ENCODE assay signal across 28 mouse cellular contexts in the genomic region with DNA sequence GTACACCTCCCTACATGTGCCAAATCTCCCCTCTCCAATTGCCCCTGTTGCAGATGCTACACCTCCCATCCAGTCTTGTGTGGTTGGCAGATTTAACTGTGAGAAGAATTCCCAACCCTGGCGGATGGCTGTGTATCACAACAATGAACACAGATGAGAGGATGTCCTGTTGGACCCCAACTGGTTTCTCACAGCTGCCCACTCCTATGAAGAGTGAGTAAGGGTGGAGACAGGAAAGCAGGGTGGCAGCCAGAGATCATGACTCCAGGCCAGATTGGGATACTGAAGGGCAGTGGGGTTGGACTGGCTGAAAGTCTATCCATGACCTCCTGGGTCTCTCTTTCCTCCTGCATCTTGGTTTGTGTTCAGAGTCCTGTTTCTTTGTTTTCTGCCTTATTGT. TPM values are rescaled to one million over a fixed set of nuclear protein-coding genes. Genes with fewer than 3 reads are reported as not detected.
DNase-seq lines count a peak whose midpoint lies in the region; ATAC-seq and TF ChIP-seq lines count a peak whose summit lies in the region.
"Had no signal": no experiment of that assay in that cellular context is flagged by ENCODE, and none has a peak within 500 bp of the region (broad histone marks: within the 10 kb centered on the region; RNA-seq: fewer than 3 reads in every experiment).

No protein-coding gene starts in this region.

- no peak for TF ChIP-seq EP300 in heart, adult 2 months (IDR thresholded peaks at IDR 0.05; ENCODE audit: insufficient read depth, low read depth, low read length)

- no peaks in the 10 kb centered on the region for H3K9me3 ChIP-seq in forebrain, embryonic 11.5 days (ENCODE audit: control insufficient read depth, low read length)
- no peaks in the 10 kb centered on the region for H3K9me3 ChIP-seq in forebrain, embryonic 12.5 days
- no peaks in the 10 kb centered on the region for H3K9me3 ChIP-seq in heart, embryonic 11.5 days (replicated peaks; ENCODE audit: control insufficient read depth, low read length)
- no peaks in the 10 kb centered on the region for H3K9me3 ChIP-seq in heart, embryonic 10.5 days
- H3K9me3 ChIP-seq in ES-E14 (ENCODE audit: control insufficient read depth, insufficient read depth, low read depth, low read length): no peaks in the 10 kb centered on the region
- no peaks in the 10 kb centered on the region for H3K9me3 ChIP-seq in midbrain, embryonic 10.5 days (replicated peaks)
- H3K9me3 ChIP-seq: G1E had no signal

- in situ Hi-C loops in ES-E14 (cut with MboI; ENCODE audit: low sequenced_read_pairs in 2 of 2, unreplicated experiment in 2 of 2): loop anchor here in 1 of 2 experiments (10.0 kb wide), 1 partner anchor 131 kb away; a partner anchor contains a TSS

- peak; percentile 20 for DNase-seq in forebrain, embryonic 11.5 days (ENCODE audit: low spot score)
- DNase-seq in heart, adult 11 months: peak; percentile 63
- DNase-seq in heart, embryonic 10.5 days (ENCODE audit: low spot score): peak; percentile 69
- DNase-seq in heart, adult 2 months: no peak
- DNase-seq in ES-E14 (ENCODE audit: low read depth, low spot score): no peak
- no peak for DNase-seq in midbrain, embryonic 10.5 days (ENCODE audit: low spot score)
- DNase-seq: adrenal gland, adult 2 months; adrenal gland, adult 8-10 months; adrenal gland, postnatal 10 days; adrenal gland, postnatal 14 days; adrenal gland, postnatal 25 days; adrenal gland, postnatal 36 days; B cell, adult 2 months; cerebellum, adult 11 months; cerebellum, adult 11-12 months; cerebellum, adult 18-20 months had no signal

- no peaks in the 10 kb centered on the region for H3K4me1 ChIP-seq in forebrain, embryonic 11.5 days (replicated peaks; ENCODE audit: control insufficient read depth, insufficient read depth, low read length)
- H3K4me1 ChIP-seq in forebrain, embryonic 12.5 days: no peaks in the 10 kb centered on the region
- no peaks in the 10 kb centered on the region for H3K4me1 ChIP-seq in heart, embryonic 11.5 days (ENCODE audit: control insufficient read depth, insufficient read depth, low read length)
- no peaks in the 10 kb centered on the region for H3K4me1 ChIP-seq in heart, embryonic 10.5 days
- H3K4me1 ChIP-seq in heart, adult 2 months (ENCODE audit: control insufficient read depth, insufficient read depth, low read length): no peaks in the 10 kb centered on the region
- H3K4me1 ChIP-seq in ES-E14 (ENCODE audit: control insufficient read depth in 2 of 2, insufficient read depth in 2 of 2, low read length in 2 of 2, poor library complexity in 1 of 2): no peaks in the 10 kb centered on the region
- H3K4me1 ChIP-seq in midbrain, embryonic 10.5 days: no peaks in the 10 kb centered on the region

- whole genome bisulfite sequencing in forebrain, embryonic 11.5 days: 90% methylated on average over 1 of the region's 1 CpGs
- 100% methylated on average over 1 of the region's 1 CpGs for WGBS in forebrain, embryonic 12.5 days
- WGBS in heart, embryonic 11.5 days (ENCODE audit: insufficient replicate concordance): 73% methylated on average over 1 of the region's 1 CpGs
- 84% methylated on average over 1 of the region's 1 CpGs for WGBS in heart, embryonic 10.5 days
- WGBS in heart, adult 2 months: 69% methylated on average over 1 of the region's 1 CpGs
- 74% methylated on average over 1 of the region's 1 CpGs for WGBS in midbrain, embryonic 10.5 days

- no peaks in the 10 kb centered on the region for H3K79me2 ChIP-seq in heart, adult 2 months (replicated peaks; ENCODE audit: control insufficient read depth, insufficient read depth, low read length)

- H3K4me3 ChIP-seq in forebrain, embryonic 11.5 days (ENCODE audit: low read depth, low read length): no peak overlapping the region
- no peak overlapping the region for H3K4me3 ChIP-seq in forebrain, embryonic 12.5 days (replicated peaks)
- H3K4me3 ChIP-seq in heart, embryonic 11.5 days (ENCODE audit: low read depth, low read length): no peak overlapping the region
- no peak overlapping the region for H3K4me3 ChIP-seq in heart, embryonic 10.5 days
- no peak overlapping the region for H3K4me3 ChIP-seq in heart, adult 2 months
- H3K4me3 ChIP-seq in ES-E14 (ENCODE audit: insufficient read depth in 1 of 2, low read depth in 1 of 2, low read length in 2 of 2, poor library complexity in 1 of 2, severe bottlenecking in 1 of 2): no peak overlapping the region
- H3K4me3 ChIP-seq in midbrain, embryonic 10.5 days: no peak overlapping the region

- no peak for ATAC-seq in forebrain, embryonic 11.5 days (replicated peaks; ENCODE audit: low FRiP score)
- no peak for ATAC-seq in forebrain, embryonic 12.5 days (ENCODE audit: low FRiP score)
- no peak for ATAC-seq in heart, embryonic 11.5 days (replicated peaks; ENCODE audit: insufficient number of reproducible peaks, low FRiP score, low TSS enrichment)
- ATAC-seq: activated CD4-positive, CD25-positive, alpha-beta regulatory T cell, adult 4 months; CD4-positive, CD25-positive, alpha-beta regulatory T cell, adult 4 months; Patski had no signal

- no peak for TF ChIP-seq CTCF in heart, adult 2 months (IDR thresholded peaks at IDR 0.05)

- H3K36me3 ChIP-seq in forebrain, embryonic 11.5 days (ENCODE audit: control insufficient read depth, insufficient read depth, low read length): no peaks in the 10 kb centered on the region
- H3K36me3 ChIP-seq in forebrain, embryonic 12.5 days (replicated peaks): no peaks in the 10 kb centered on the region
- no peaks in the 10 kb centered on the region for H3K36me3 ChIP-seq in heart, embryonic 11.5 days (ENCODE audit: control insufficient read depth, insufficient read depth, low read length)
- no peaks in the 10 kb centered on the region for H3K36me3 ChIP-seq in heart, embryonic 10.5 days
- H3K36me3 ChIP-seq in heart, adult 2 months (ENCODE audit: control insufficient read depth, insufficient read depth, low read length): no peaks in the 10 kb centered on the region
- no peaks in the 10 kb centered on the region for H3K36me3 ChIP-seq in ES-E14 (ENCODE audit: control insufficient read depth, insufficient read depth, low read length, poor library complexity, severe bottlenecking)
- no peaks in the 10 kb centered on the region for H3K36me3 ChIP-seq in midbrain, embryonic 10.5 days
- H3K36me3 ChIP-seq: G1E had no signal

- no peak overlapping the region for H3K4me2 ChIP-seq in forebrain, embryonic 11.5 days (ENCODE audit: low read depth, low read length, severe bottlenecking)
- H3K4me2 ChIP-seq in forebrain, embryonic 12.5 days: no peak overlapping the region
- H3K4me2 ChIP-seq in heart, embryonic 11.5 days: no peak overlapping the region

- H3K9ac ChIP-seq in forebrain, embryonic 11.5 days (ENCODE audit: low read length): no peak overlapping the region
- H3K9ac ChIP-seq in forebrain, embryonic 12.5 days: no peak overlapping the region
- H3K9ac ChIP-seq in heart, embryonic 11.5 days (ENCODE audit: low read depth, low read length): no peak overlapping the region
- H3K9ac ChIP-seq in heart, adult 2 months (ENCODE audit: low read depth, low read length): no peak overlapping the region
- H3K9ac ChIP-seq in ES-E14 (ENCODE audit: insufficient read depth, low read depth, low read length, poor library complexity, severe bottlenecking): no peak overlapping the region

- intact Hi-C loops in heart, adult 2 months (cut with DNase I): no loop called here

- no peaks in the 10 kb centered on the region for H3K27me3 ChIP-seq in forebrain, embryonic 11.5 days (ENCODE audit: control insufficient read depth, insufficient read depth, low read length)
- H3K27me3 ChIP-seq in forebrain, embryonic 12.5 days: no peaks in the 10 kb centered on the region
- H3K27me3 ChIP-seq in heart, embryonic 11.5 days (ENCODE audit: control insufficient read depth, insufficient read depth, low read length): no peaks in the 10 kb centered on the region
- no peaks in the 10 kb centered on the region for H3K27me3 ChIP-seq in heart, embryonic 10.5 days (ENCODE audit: insufficient read depth, poor library complexity, severe bottlenecking)
- no peaks in the 10 kb centered on the region for H3K27me3 ChIP-seq in heart, adult 2 months (ENCODE audit: control insufficient read depth, insufficient read depth, low read length)
- no peaks in the 10 kb centered on the region for H3K27me3 ChIP-seq in midbrain, embryonic 10.5 days (ENCODE audit: low read depth, poor library complexity, severe bottlenecking)
- H3K27me3 ChIP-seq: Patski had no signal

- TF ChIP-seq POLR2A in heart, adult 2 months (IDR thresholded peaks at IDR 0.05; ENCODE audit: insufficient read depth, low read depth, low read length): no peak

- no peak overlapping the region for H3K27ac ChIP-seq in forebrain, embryonic 11.5 days (ENCODE audit: low read depth, low read length)
- H3K27ac ChIP-seq in forebrain, embryonic 12.5 days: no peak overlapping the region
- no peak overlapping the region for H3K27ac ChIP-seq in heart, embryonic 11.5 days (ENCODE audit: low read depth, low read length)
- no peak overlapping the region for H3K27ac ChIP-seq in heart, embryonic 10.5 days
- no peak overlapping the region for H3K27ac ChIP-seq in heart, adult 2 months
- H3K27ac ChIP-seq in ES-E14 (ENCODE audit: insufficient read depth, low read depth, low read length, poor library complexity, severe bottlenecking): 0 out of 2 replicates have a peak overlapping the region, but pooled peaks have one; percentile 4
- H3K27ac ChIP-seq in midbrain, embryonic 10.5 days (replicated peaks): no peak overlapping the region

RNA-seq across cellular contexts. Expression of a gene that starts 6.0 kb away (rescaled TPM):
- polyA plus RNA-seq in forebrain, embryonic 11.5 days (2014; fragmentation: Nextera tagmentation; extraction: Ambion mirVana): not detected in 2 replicates
- polyA plus RNA-seq in forebrain, embryonic 12.5 days (2016; fragmentation: Nextera tagmentation; extraction: Ambion mirVana): not detected in 2 replicates
- polyA plus RNA-seq in heart, embryonic 11.5 days (2014; fragmentation: Nextera tagmentation; extraction: Ambion mirVana): not detected in 2 replicates
- polyA plus RNA-seq in heart, embryonic 10.5 days (2016; fragmentation: Nextera tagmentation; extraction: Ambion mirVana): not detected in 2 replicates
- not detected for total RNA-seq in heart, adult 2 months (2021)
- not detected in 2 replicates for polyA plus RNA-seq in heart, adult 2 months (2012; rRNA removed)
- total RNA-seq in ES-E14 (2012; rRNA removed): not detected in 2 replicates
- polyA plus RNA-seq in midbrain, embryonic 10.5 days (2016; fragmentation: Nextera tagmentation; extraction: Ambion mirVana): not detected in 2 replicates
- total RNA-seq: adrenal gland, adult 18-20 months; adrenal gland, adult 2 months; adrenal gland, postnatal 10 days; adrenal gland, postnatal 14 days; adrenal gland, postnatal 25 days; adrenal gland, postnatal 36 days; adrenal gland, postnatal 4 days; CH12.LX; G1E; MEL had no signal
- polyA plus RNA-seq: activated CD4-positive, CD25-positive, alpha-beta regulatory T cell, adult 4 months; brain, embryonic 14.5 days; C2C12; CD4-positive, CD25-positive, alpha-beta regulatory T cell, adult 4 months; G1E; Patski had no signal

RNA-seq across cellular contexts. Expression of a gene that starts 16.4 kb away (rescaled TPM):
- not detected in 2 replicates for polyA plus RNA-seq in forebrain, embryonic 11.5 days (2014; fragmentation: Nextera tagmentation; extraction: Ambion mirVana)
- not detected in 2 replicates for polyA plus RNA-seq in forebrain, embryonic 12.5 days (2016; fragmentation: Nextera tagmentation; extraction: Ambion mirVana)
- polyA plus RNA-seq in heart, embryonic 11.5 days (2014; fragmentation: Nextera tagmentation; extraction: Ambion mirVana): not detected in 2 replicates
- not detected in 2 replicates for polyA plus RNA-seq in heart, embryonic 10.5 days (2016; fragmentation: Nextera tagmentation; extraction: Ambion mirVana)
- not detected for total RNA-seq in heart, adult 2 months (2021)
- polyA plus RNA-seq in heart, adult 2 months (2012; rRNA removed): 4.0 TPM in 1 of 2 replicates, not detected in the other
- total RNA-seq in ES-E14 (2012; rRNA removed): not detected in 2 replicates
- not detected in 2 replicates for polyA plus RNA-seq in midbrain, embryonic 10.5 days (2016; fragmentation: Nextera tagmentation; extraction: Ambion mirVana)
- total RNA-seq: adrenal gland, adult 18-20 months; adrenal gland, adult 2 months; adrenal gland, adult 8-10 months; adrenal gland, postnatal 10 days; adrenal gland, postnatal 14 days; adrenal gland, postnatal 25 days; adrenal gland, postnatal 36 days; adrenal gland, postnatal 4 days; CH12.LX; G1E; MEL had no signal
- polyA plus RNA-seq: activated CD4-positive, CD25-positive, alpha-beta regulatory T cell, adult 4 months; brain, embryonic 14.5 days; CD4-positive, CD25-positive, alpha-beta regulatory T cell, adult 4 months; G1E; Patski had no signal

RNA-seq across cellular contexts. Expression of a gene that starts 40.5 kb away (rescaled TPM):
- polyA plus RNA-seq in forebrain, embryonic 11.5 days (2014; fragmentation: Nextera tagmentation; extraction: Ambion mirVana): not detected in 2 replicates
- polyA plus RNA-seq in forebrain, embryonic 12.5 days (2016; fragmentation: Nextera tagmentation; extraction: Ambion mirVana): not detected in 2 replicates
- polyA plus RNA-seq in heart, embryonic 11.5 days (2014; fragmentation: Nextera tagmentation; extraction: Ambion mirVana): not detected in 2 replicates
- not detected in 2 replicates for polyA plus RNA-seq in heart, embryonic 10.5 days (2016; fragmentation: Nextera tagmentation; extraction: Ambion mirVana)
- not detected for total RNA-seq in heart, adult 2 months (2021)
- polyA plus RNA-seq in heart, adult 2 months (2012; rRNA removed): not detected in 2 replicates
- not detected in 2 replicates for total RNA-seq in ES-E14 (2012; rRNA removed)
- polyA plus RNA-seq in midbrain, embryonic 10.5 days (2016; fragmentation: Nextera tagmentation; extraction: Ambion mirVana): not detected in 2 replicates
- total RNA-seq: adrenal gland, adult 18-20 months; adrenal gland, adult 2 months; adrenal gland, adult 8-10 months; adrenal gland, postnatal 10 days; adrenal gland, postnatal 14 days; adrenal gland, postnatal 25 days; adrenal gland, postnatal 36 days; adrenal gland, postnatal 4 days; CH12.LX; G1E; MEL had no signal
- polyA plus RNA-seq: activated CD4-positive, CD25-positive, alpha-beta regulatory T cell, adult 4 months; adrenal gland, adult 2 months; brain, embryonic 14.5 days; C2C12; CD4-positive, CD25-positive, alpha-beta regulatory T cell, adult 4 months; G1E; Patski had no signal

RNA-seq across cellular contexts. Expression of a gene that starts 44.0 kb away (rescaled TPM):
- not detected in 2 replicates for polyA plus RNA-seq in forebrain, embryonic 11.5 days (2014; fragmentation: Nextera tagmentation; extraction: Ambion mirVana)
- polyA plus RNA-seq in forebrain, embryonic 12.5 days (2016; fragmentation: Nextera tagmentation; extraction: Ambion mirVana): not detected in 2 replicates
- not detected in 2 replicates for polyA plus RNA-seq in heart, embryonic 11.5 days (2014; fragmentation: Nextera tagmentation; extraction: Ambion mirVana)
- not detected in 2 replicates for polyA plus RNA-seq in heart, embryonic 10.5 days (2016; fragmentation: Nextera tagmentation; extraction: Ambion mirVana)
- total RNA-seq in heart, adult 2 months (2021): not detected
- not detected in 2 replicates for polyA plus RNA-seq in heart, adult 2 months (2012; rRNA removed)
- total RNA-seq in ES-E14 (2012; rRNA removed): not detected in 2 replicates
- not detected in 2 replicates for polyA plus RNA-seq in midbrain, embryonic 10.5 days (2016; fragmentation: Nextera tagmentation; extraction: Ambion mirVana)
- total RNA-seq: adrenal gland, adult 18-20 months; adrenal gland, adult 2 months; adrenal gland, adult 8-10 months; adrenal gland, postnatal 14 days; adrenal gland, postnatal 25 days; adrenal gland, postnatal 36 days; adrenal gland, postnatal 4 days; MEL had no signal
- polyA plus RNA-seq: adrenal gland, adult 2 months; C2C12; G1E; Patski had no signal

Comparison
In these comparisons a context has a peak if more than half of its experiments do, and no peak if none do; other contexts are left out.
1. DNase-seq: peak in forebrain, embryonic 11.5 days (single experiment), heart, adult 11 months (single experiment) and heart, embryonic 10.5 days (single experiment); none in heart, adult 2 months (0 of 2), ES-E14 (single experiment) and midbrain, embryonic 10.5 days (single experiment).